Mouse (Mus musculus) bone marrow, adult 2 months (tissue): ENCODE results near the gene Casc3.

Experiments
- CTCF ChIP-seq: fragments of 200-500 bp; IDR thresholded peaks from 2 replicates; pipeline ENCODE4 v1.5.1; 2011; ENCODE audit warnings: low read length, control low read depth; ENCODE audit not compliant: control insufficient read depth, insufficient read depth
- POLR2A ChIP-seq: fragments of 200-500 bp; IDR thresholded peaks from 2 replicates; pipeline ENCODE4 v1.6.1; 2011; ENCODE audit warnings: low read depth, mild to moderate bottlenecking, control low read depth, low read length, borderline replicate concordance; ENCODE audit not compliant: control insufficient read depth

DNA sequence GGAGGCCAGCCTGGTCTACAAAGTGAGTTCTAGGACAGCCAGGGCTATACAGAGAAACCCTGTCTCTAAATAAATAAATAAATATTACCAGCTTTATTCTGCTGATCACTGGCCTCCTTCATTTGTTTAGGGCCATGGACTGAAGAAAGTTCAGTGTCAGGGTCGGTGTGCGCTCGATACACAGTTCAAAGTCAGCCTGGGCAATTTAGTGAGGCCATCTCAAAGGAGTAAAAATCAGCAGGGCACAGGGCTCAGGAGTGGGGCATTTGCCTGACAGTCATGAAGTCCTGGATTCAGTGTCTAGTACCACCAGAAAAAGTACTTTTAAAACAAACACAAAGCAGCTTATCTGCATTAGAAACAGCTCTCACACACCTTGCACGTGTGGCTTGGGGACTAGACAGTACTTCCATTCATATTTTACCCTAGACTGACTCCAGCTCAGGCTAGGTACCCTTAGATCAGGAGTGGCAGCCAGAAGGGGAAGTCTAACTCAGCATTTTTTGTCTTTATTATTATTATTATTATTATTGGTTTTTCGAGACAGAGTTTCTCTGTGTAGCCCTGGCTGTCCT, 14.0 kb upstream of the Casc3 start:
- TF ChIP-seq CTCF (no peak), POLR2A (no peak)
